Mouse (Mus musculus): ENCODE measurements around the gene Nhlh1.

The Nhlh1 gene

DNA sequence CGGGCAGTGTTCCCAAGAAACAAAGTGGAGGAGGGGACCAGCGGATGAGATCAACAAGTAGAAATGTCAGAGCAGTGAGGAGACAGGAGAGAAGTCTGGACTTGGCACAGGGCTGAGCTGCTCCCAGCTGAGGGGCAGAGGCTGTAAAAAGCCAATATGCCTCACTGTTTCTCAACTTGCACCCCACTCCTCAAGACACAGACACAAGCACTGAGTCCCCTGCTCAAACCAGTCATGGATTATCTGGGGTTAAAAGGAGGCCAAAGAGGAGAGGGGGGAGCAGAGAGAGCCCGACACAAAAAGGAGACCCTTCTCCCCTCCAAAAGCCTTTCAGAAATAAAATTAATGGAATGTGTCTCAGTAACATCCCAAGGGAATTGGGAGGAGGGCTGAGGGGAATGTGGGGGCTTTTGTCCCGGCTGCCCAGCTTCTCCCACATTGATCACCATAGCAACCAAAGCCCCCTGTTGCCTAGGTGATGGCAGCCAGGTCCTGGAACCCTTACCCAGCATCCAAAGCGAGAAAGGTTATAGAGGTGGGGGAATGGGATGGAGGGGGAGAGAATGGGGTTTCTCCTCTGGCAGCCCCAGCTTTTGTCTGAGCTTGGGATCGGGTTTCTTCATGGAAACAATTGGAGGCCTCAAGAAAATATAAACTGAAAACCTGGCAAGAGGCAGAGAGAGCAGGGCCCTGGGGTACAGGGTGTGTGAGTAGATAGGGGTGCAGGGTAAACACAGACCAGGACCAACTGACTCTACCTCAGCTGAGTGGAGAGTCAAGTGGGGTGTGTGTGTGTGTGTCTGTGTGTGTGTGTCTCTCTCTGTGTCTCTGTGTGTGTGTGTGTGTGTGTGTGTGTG is 40.5 kb downstream of the Nhlh1 start:
- no peak for DNase-seq (ENCODE audit: low read depth, low spot score)

DNA sequence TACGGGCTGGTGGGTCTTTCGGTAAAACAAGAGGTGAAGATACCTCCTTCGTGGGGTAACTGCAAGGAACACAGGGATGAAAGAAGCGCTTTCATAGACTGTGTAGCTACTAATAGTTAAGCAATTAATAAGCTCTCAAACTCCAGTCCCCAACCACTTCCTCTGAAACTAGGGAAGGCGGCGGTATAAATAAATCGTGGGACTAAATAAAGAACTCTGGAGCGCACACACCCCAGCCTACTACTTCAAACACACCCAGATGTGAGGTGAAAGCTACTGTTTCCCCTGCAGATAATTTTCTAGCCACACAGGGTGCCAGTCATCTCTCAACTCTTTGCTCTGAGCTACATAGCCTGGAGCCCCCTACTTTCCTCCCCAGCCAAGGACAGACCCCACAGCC is 41.3 kb downstream of the Nhlh1 start:
- DNase-seq (ENCODE audit: low read depth, low spot score), result no peak

GRCm38 (mm10) chr1:172015312-172015939 is 41.9 kb downstream of the Nhlh1 start:
- DNase-seq (ENCODE audit: low read depth, low spot score), result no peak

DNA sequence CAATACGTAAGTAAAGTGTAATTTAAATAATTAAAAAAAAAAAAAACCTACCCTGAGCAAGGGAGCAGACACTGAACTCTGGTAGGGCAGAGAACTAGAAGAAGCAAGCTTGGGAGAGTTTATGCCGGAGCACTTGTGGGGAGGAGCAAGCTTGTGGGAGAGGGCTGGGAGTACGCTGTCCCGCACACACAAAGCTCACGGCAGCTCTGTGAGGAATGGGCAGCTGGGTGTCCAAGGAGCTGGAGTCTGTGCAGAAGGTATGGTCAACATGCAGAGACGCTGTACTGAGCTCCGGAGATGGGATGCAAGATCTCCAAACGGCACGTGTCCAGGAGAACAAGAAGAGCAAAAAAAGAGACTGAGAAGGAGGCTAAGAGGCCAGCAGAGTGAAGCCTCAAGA is 42.6 kb downstream of the Nhlh1 start:
- DNase-seq (ENCODE audit: low read depth, low spot score), result no peak

GRCm38 (mm10) chr1:172012030-172012429 is 45.3 kb downstream of the Nhlh1 start:
- peak; percentile 47 for DNase-seq (ENCODE audit: low read depth, low spot score)

GRCm38 (mm10) chr1:172010042-172010824 is 47.1 kb downstream of the Nhlh1 start:
- no peak for DNase-seq (ENCODE audit: low read depth, low spot score)

- DNase-seq (ENCODE audit: low read depth, low spot score), result no peak
These were observed 48.0 kb downstream of the Nhlh1 start for GRCm38 (mm10) chr1:172009406-172009805.

- DNase-seq (ENCODE audit: low read depth, low spot score), result no peak
These were observed 49.0 kb downstream of the Nhlh1 start for GRCm38 (mm10) chr1:172008351-172008750.

GRCm38 (mm10) chr1:172007761-172008160 is 49.6 kb downstream of the Nhlh1 start:
- DNase-seq (ENCODE audit: low read depth, low spot score), result no peak
